Mouse (Mus musculus) forebrain, embryonic 12.5 days (tissue): ENCODE measurements around the gene Mex3a. TPM values are rescaled to one million over a fixed set of nuclear protein-coding genes. Genes with fewer than 3 reads are reported as not detected.
"Not testable (repeated sequence)": the region's sequence is repeated elsewhere in the genome, so short reads cannot be mapped to it uniquely, and the experiment has no call there.

Experiments used
- ATAC-seq: fragments of 200-750 bp; cut with Nextera tagmentation; 2 replicates; pipeline ENCODE4 v1.8.0; 2017; ENCODE audit warnings: moderate TSS enrichment; ENCODE audit not compliant: low FRiP score
- H3K27ac ChIP-seq: fragments of 300-500 bp; sonication (generic); 2 replicates; pipeline ENCODE4 v1.5.1; 2016; ENCODE audit warnings: mild to moderate bottlenecking
- H3K27me3 ChIP-seq: fragments of 300-500 bp; sonication (generic); 2 replicates; pipeline ENCODE4 v1.6.1; 2016; ENCODE audit warnings: mild to moderate bottlenecking
- H3K36me3 ChIP-seq: fragments of 300-500 bp; sonication (generic); replicated peaks from 2 replicates; pipeline ENCODE4 v1.6.1; 2016; ENCODE audit warnings: mild to moderate bottlenecking
- H3K4me1 ChIP-seq: fragments of 300-500 bp; sonication (generic); 2 replicates; pipeline ENCODE4 v1.6.1; 2016
- H3K4me2 ChIP-seq: fragments of 300-500 bp; sonication (generic); 2 replicates; pipeline ENCODE4 v1.6.1; 2016; ENCODE audit warnings: mild to moderate bottlenecking, moderate library complexity
- H3K4me3 ChIP-seq: fragments of 300-500 bp; sonication (generic); replicated peaks from 2 replicates; pipeline ENCODE4 v1.5.1; 2016; ENCODE audit warnings: mild to moderate bottlenecking
- H3K9ac ChIP-seq: fragments of 300-500 bp; sonication (generic); 2 replicates; pipeline ENCODE4 v1.6.1; 2016; ENCODE audit warnings: mild to moderate bottlenecking
- H3K9me3 ChIP-seq: fragments of 300-500 bp; sonication (generic); 2 replicates; pipeline ENCODE4 v1.6.1; 2016
- whole genome bisulfite sequencing: fragments of 180-500 bp; shearing (Covaris S2); methylation state at CpG from one replicate; pipeline ENCODE4 v1.1.7; 2016; 5-methylcytosine and 5-hydroxymethylcytosine counted together
- polyA plus RNA-seq: library from polyadenylated mRNA; unstranded; fragments of >200 nt; fragmentation: Nextera tagmentation; extraction: Ambion mirVana; gene quantifications from 2 replicates; pipeline ENCODE4 v1.2.1, GENCODE M21; 2016

Gene Mex3a
- polyA plus RNA-seq, 1 experiment from 2014 or later: 51.0 TPM

GRCm38 (mm10) chr3:88570341-88570740, 38.1 kb downstream of the Mex3a start:
- no peaks in the 10 kb centered on the region for H3K27me3 ChIP-seq
- ATAC-seq: no peak
- no peaks in the 10 kb centered on the region for H3K4me1 ChIP-seq
- H3K4me2 ChIP-seq: no peak overlapping the region
- WGBS: 95% methylated on average over 10 of the region's 10 CpGs
- H3K9ac ChIP-seq: no peak overlapping the region
- peaks cover 54% of the 10 kb centered on the region for H3K36me3 ChIP-seq
- no peaks in the 10 kb centered on the region for H3K9me3 ChIP-seq
- no peak overlapping the region for H3K4me3 ChIP-seq
- no peak overlapping the region for H3K27ac ChIP-seq

- no peak overlapping the region for H3K27ac ChIP-seq
- H3K9me3 ChIP-seq: no peaks in the 10 kb centered on the region
- H3K4me3 ChIP-seq: no peak overlapping the region
- no peaks in the 10 kb centered on the region for H3K27me3 ChIP-seq
- H3K4me2 ChIP-seq: no peak overlapping the region
- H3K9ac ChIP-seq: no peak overlapping the region
- H3K36me3 ChIP-seq: peaks cover 39% of the 10 kb centered on the region
- WGBS: 55% methylated on average over 1 of the region's 1 CpGs
- H3K4me1 ChIP-seq: no peaks in the 10 kb centered on the region
- ATAC-seq: no peak
Observed at GRCm38 (mm10) chr3:88571856-88572255, 39.7 kb downstream of the Mex3a start.

- no peak for ATAC-seq
- Histone ChIP-seq H3K36me3 (peaks cover 31% of the 10 kb centered on the region), H3K4me2 (no peak overlapping the region), H3K27ac (no peak overlapping the region), H3K27me3 (no peaks in the 10 kb centered on the region), H3K4me3 (no peak overlapping the region), H3K4me1 (no peaks in the 10 kb centered on the region), H3K9me3 (no peaks in the 10 kb centered on the region), H3K9ac (no peak overlapping the region)
- 85% methylated on average over 2 of the region's 2 CpGs for WGBS
Observed at GRCm38 (mm10) chr3:88572835-88573234, 40.6 kb downstream of the Mex3a start.

- peaks cover 22% of the 10 kb centered on the region for H3K36me3 ChIP-seq
- 87% methylated on average over 2 of the region's 2 CpGs for WGBS
Observed at GRCm38 (mm10) chr3:88573810-88574209, 41.6 kb downstream of the Mex3a start.

GRCm38 (mm10) chr3:88575540-88575939, 43.3 kb downstream of the Mex3a start, which contains the start of gene Ssr2:
Ssr2 (plus strand) TSS chr3:88575876.
- H3K4me2 ChIP-seq: no peak within 1 kb of the TSS
- H3K4me3 ChIP-seq: no peak within 1 kb of the TSS
- H3K9me3 ChIP-seq: no peaks in the 10 kb centered on the region
- H3K9ac ChIP-seq: no peak within 1 kb of the TSS
- H3K27me3 ChIP-seq: no peaks in the 10 kb centered on the region
- WGBS: 93% methylated on average over 3 of the region's 3 CpGs
- no peak within 1 kb of the TSS for H3K27ac ChIP-seq
- ATAC-seq: no peak
- H3K4me1 ChIP-seq: peaks cover 10% of the 10 kb centered on the region
- peaks cover 5% of the 10 kb centered on the region; the same call in 1 of the 2 replicates for H3K36me3 ChIP-seq

More at GRCm38 (mm10) chr3:88573810-88574209, 41.6 kb downstream of the Mex3a start:
- H3K4me1 ChIP-seq: no peaks in the 10 kb centered on the region
- H3K27ac ChIP-seq: no peak overlapping the region
- H3K9ac ChIP-seq: no peak overlapping the region
- no peak for ATAC-seq
- no peak overlapping the region for H3K4me2 ChIP-seq
- no peak overlapping the region for H3K4me3 ChIP-seq
- H3K27me3 ChIP-seq: no peaks in the 10 kb centered on the region
- no peaks in the 10 kb centered on the region for H3K9me3 ChIP-seq

- H3K4me3 ChIP-seq, H3K27me3 ChIP-seq, H3K27ac ChIP-seq, ATAC-seq, H3K9me3 ChIP-seq, H3K9ac ChIP-seq, H3K4me2 ChIP-seq: not testable (repeated sequence)
- Histone ChIP-seq H3K4me1 (peaks cover 16% of the 10 kb centered on the region), H3K36me3 (peaks cover 16% of the 10 kb centered on the region)
- WGBS: 94% methylated on average over 5 of the region's 5 CpGs
Observed at GRCm38 (mm10) chr3:88577846-88578245, 45.7 kb downstream of the Mex3a start.

- WGBS: 51% methylated on average over 8 of the region's 8 CpGs
- peak overlapping the region; percentile 85 for H3K4me3 ChIP-seq
Observed at GRCm38 (mm10) chr3:88578498-88579424, 46.6 kb downstream of the Mex3a start.

GRCm38 (mm10) chr3:88579454-88580117, 47.4 kb downstream of the Mex3a start:
- Histone ChIP-seq H3K4me3 (peak overlapping the region; percentile 85), H3K4me1 (peaks cover 16% of the 10 kb centered on the region), H3K36me3 (peaks cover 33% of the 10 kb centered on the region), H3K27ac (0 out of 2 replicates have a peak overlapping the region, but pooled peaks have one; percentile 51), H3K9ac (peak overlapping the region; percentile 80), H3K27me3 (no peaks in the 10 kb centered on the region), H3K4me2 (peak overlapping the region; percentile 85), H3K9me3 (no peaks in the 10 kb centered on the region)
- ATAC-seq: peak; percentile 83
- WGBS: under 1% methylated on average over 34 of the region's 34 CpGs

More at GRCm38 (mm10) chr3:88578498-88579424, 46.6 kb downstream of the Mex3a start:
- no peaks in the 10 kb centered on the region for H3K9me3 ChIP-seq
- peaks cover 25% of the 10 kb centered on the region for H3K36me3 ChIP-seq
- H3K27me3 ChIP-seq: no peaks in the 10 kb centered on the region
- H3K9ac ChIP-seq: no peak overlapping the region
- peak; percentile 61; the same call in 1 of the 2 replicates for ATAC-seq
- peak overlapping the region; percentile 85 for H3K4me2 ChIP-seq
- H3K27ac ChIP-seq: no peak overlapping the region
- peaks cover 16% of the 10 kb centered on the region for H3K4me1 ChIP-seq

GRCm38 (mm10) chr3:88585769-88586168, 53.6 kb downstream of the Mex3a start:
- H3K4me1 ChIP-seq: peaks cover 3% of the 10 kb centered on the region; the same call in 1 of the 2 replicates
- no peaks in the 10 kb centered on the region for H3K9me3 ChIP-seq
- 96% methylated on average over 6 of the region's 6 CpGs for WGBS
- H3K36me3 ChIP-seq: peaks cover 67% of the 10 kb centered on the region
- no peak overlapping the region for H3K9ac ChIP-seq
- H3K27me3 ChIP-seq: no peaks in the 10 kb centered on the region
- ATAC-seq: no peak
- H3K4me3 ChIP-seq: no peak overlapping the region
- H3K27ac ChIP-seq: no peak overlapping the region
- no peak overlapping the region for H3K4me2 ChIP-seq

- no peak overlapping the region for H3K9ac ChIP-seq
- 95% methylated on average over 5 of the region's 5 CpGs for WGBS
- no peaks in the 10 kb centered on the region for H3K27me3 ChIP-seq
Observed at GRCm38 (mm10) chr3:88586640-88587039, 54.4 kb downstream of the Mex3a start.

GRCm38 (mm10) chr3:88590246-88590645, 58.1 kb downstream of the Mex3a start:
- H3K4me1 ChIP-seq: peaks cover 5% of the 10 kb centered on the region; the same call in 1 of the 2 replicates
- no peaks in the 10 kb centered on the region for H3K9me3 ChIP-seq
- H3K27me3 ChIP-seq: no peaks in the 10 kb centered on the region
- no peak overlapping the region for H3K4me3 ChIP-seq
- no peak overlapping the region for H3K27ac ChIP-seq
- no peak for ATAC-seq
- WGBS: 27% methylated on average over 5 of the region's 5 CpGs
- H3K4me2 ChIP-seq: no peak overlapping the region
- peaks cover 34% of the 10 kb centered on the region for H3K36me3 ChIP-seq
- H3K9ac ChIP-seq: no peak overlapping the region

More at GRCm38 (mm10) chr3:88586640-88587039, 54.4 kb downstream of the Mex3a start:
- H3K4me2 ChIP-seq: no peak overlapping the region
- no peak for ATAC-seq
- peaks cover 61% of the 10 kb centered on the region for H3K36me3 ChIP-seq
- no peaks in the 10 kb centered on the region for H3K9me3 ChIP-seq
- H3K27ac ChIP-seq: no peak overlapping the region
- H3K4me1 ChIP-seq: peaks cover 4% of the 10 kb centered on the region; the same call in 1 of the 2 replicates
- no peak overlapping the region for H3K4me3 ChIP-seq
